Mouse (Mus musculus) intestine, embryonic 16.5 days (tissue): ENCODE data around the gene Cdc6. TPM values are rescaled to one million over a fixed set of nuclear protein-coding genes. Genes with fewer than 3 reads are reported as not detected.

Source experiments
- ATAC-seq: fragments of 200-750 bp; cut with Nextera tagmentation; 2 replicates; pipeline ENCODE4 v1.8.0; 2017; ENCODE audit warnings: moderate TSS enrichment, moderate library complexity
- H3K27ac ChIP-seq: fragments of 300-500 bp; sonication (generic); 2 replicates; pipeline ENCODE4 v1.5.1; 2014; ENCODE audit warnings: mild to moderate bottlenecking, low read length
- H3K27me3 ChIP-seq: fragments of 300-500 bp; sonication (generic); replicated peaks from 2 replicates; pipeline ENCODE4 v1.6.1; 2014; ENCODE audit warnings: low read length, control low read depth, mixed read lengths; ENCODE audit not compliant: control insufficient read depth, insufficient read depth
- H3K36me3 ChIP-seq: fragments of 300-500 bp; sonication (generic); 2 replicates; pipeline ENCODE4 v1.6.1; 2014; ENCODE audit warnings: low read length, control low read depth; ENCODE audit not compliant: control insufficient read depth, insufficient read depth
- H3K4me1 ChIP-seq: fragments of 300-500 bp; sonication (generic); 2 replicates; pipeline ENCODE4 v1.6.1; 2014; ENCODE audit warnings: low read length, control low read depth, mixed read lengths; ENCODE audit not compliant: control insufficient read depth, insufficient read depth
- H3K4me2 ChIP-seq: fragments of 300-500 bp; sonication (generic); 2 replicates; pipeline ENCODE4 v1.6.1; 2014; ENCODE audit warnings: low read depth, low read length, control low read depth
- H3K4me3 ChIP-seq: fragments of 300-500 bp; sonication (generic); 2 replicates; pipeline ENCODE4 v1.5.1; 2014; ENCODE audit warnings: mild to moderate bottlenecking, low read length
- H3K9ac ChIP-seq: fragments of 300-500 bp; sonication (generic); 2 replicates; pipeline ENCODE4 v1.6.1; 2014; ENCODE audit warnings: low read depth, low read length
- H3K9me3 ChIP-seq: fragments of 300-500 bp; sonication (generic); 2 replicates; pipeline ENCODE4 v1.6.1; 2016; ENCODE audit warnings: low read length, control low read depth; ENCODE audit not compliant: control insufficient read depth
- WGBS: fragments of 180-500 bp; shearing (Covaris S2); extraction: QIAGEN DNeasy Blood & Tissue Kit; methylation state at CpG from one replicate; pipeline ENCODE4 v1.1.7; 2014; 5-methylcytosine and 5-hydroxymethylcytosine counted together
- polyA plus RNA-seq: library from polyadenylated mRNA; unstranded; fragments of >200 nt; fragmentation: Nextera tagmentation; extraction: Ambion mirVana; gene quantifications from 2 replicates; pipeline ENCODE4 v1.2.1, GENCODE M21; 2015

Gene Cdc6
- polyA plus RNA-seq, 1 experiment from 2014 or later, result 23.0 TPM

DNA sequence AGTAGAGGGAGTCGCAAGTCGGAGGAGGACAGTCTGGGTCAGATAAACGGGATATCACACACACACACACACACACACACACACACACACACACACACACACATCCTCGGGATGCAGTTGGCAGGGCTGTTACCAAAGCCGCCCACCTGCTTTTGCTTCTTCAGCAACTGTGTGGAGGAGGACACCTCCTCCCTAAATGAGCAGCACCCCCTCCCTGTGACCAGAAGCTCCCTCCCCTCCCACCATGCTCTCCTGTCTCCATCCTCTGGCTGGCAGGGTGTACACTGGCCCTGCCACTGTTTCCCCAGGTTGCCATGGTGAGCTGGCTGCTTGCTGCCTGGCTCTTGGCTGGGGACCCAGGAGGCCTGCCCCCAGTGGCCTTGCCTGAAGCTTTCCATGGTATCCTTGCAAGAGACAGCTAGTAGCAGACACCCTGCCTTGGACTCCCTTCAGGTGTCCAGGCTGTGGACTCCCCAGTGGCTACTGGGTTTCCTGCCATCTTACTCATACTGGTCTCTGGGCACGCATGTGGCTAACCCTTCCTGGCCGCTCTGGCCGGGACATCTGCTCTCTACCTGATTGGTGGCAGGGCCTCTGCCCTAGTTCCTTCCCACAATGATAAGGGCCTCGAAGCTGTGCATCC, 59.0 kb downstream of the Cdc6 start:
- H3K4me3 ChIP-seq, result no peak overlapping the region
- peak overlapping the region; percentile 76 for H3K9ac ChIP-seq
- H3K27ac ChIP-seq, result no peak overlapping the region
- no peak for ATAC-seq
- peak overlapping the region; percentile 100 for H3K4me2 ChIP-seq
- peaks cover 96% of the 10 kb centered on the region for H3K4me1 ChIP-seq
- peaks cover 27% of the 10 kb centered on the region for H3K36me3 ChIP-seq
- 43% methylated on average over 9 of the region's 9 CpGs for WGBS
- H3K9me3 ChIP-seq, result no peaks in the 10 kb centered on the region
- no peaks in the 10 kb centered on the region for H3K27me3 ChIP-seq

DNA sequence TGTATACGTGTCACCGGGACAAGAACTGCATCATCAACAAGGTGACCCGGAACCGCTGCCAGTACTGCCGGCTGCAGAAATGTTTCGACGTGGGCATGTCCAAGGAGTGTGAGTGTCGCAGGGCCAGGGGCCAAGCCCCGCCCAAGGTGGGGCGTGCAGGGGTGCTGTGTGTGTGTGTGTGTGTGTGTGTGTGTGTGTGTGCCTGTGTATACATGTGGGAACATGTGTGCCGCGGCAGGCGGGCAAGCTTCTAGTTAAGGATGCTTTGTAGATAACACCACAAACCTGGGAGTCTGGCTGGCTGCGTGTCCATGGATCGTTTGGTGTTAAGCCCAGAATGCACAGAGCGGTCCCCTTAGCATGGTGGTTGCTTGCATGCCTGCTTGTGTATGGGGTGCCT, 60.5 kb downstream of the Cdc6 start:
- H3K27ac ChIP-seq, result peak overlapping the region; percentile 68
- 47% methylated on average over 16 of the region's 16 CpGs for WGBS
- H3K9ac ChIP-seq, result peak overlapping the region; percentile 29
- no peaks in the 10 kb centered on the region for H3K9me3 ChIP-seq
- no peaks in the 10 kb centered on the region for H3K27me3 ChIP-seq
- H3K4me1 ChIP-seq, result peaks cover 82% of the 10 kb centered on the region
- 0 out of 2 replicates have a peak overlapping the region, but pooled peaks have one; percentile 25 for H3K4me2 ChIP-seq
- no peak for ATAC-seq
- peaks cover 32% of the 10 kb centered on the region for H3K36me3 ChIP-seq
- H3K4me3 ChIP-seq, result no peak overlapping the region

GRCm38 (mm10) chr11:98968716-98969495, 61.3 kb downstream of the Cdc6 start:
- H3K36me3 ChIP-seq, result peaks cover 39% of the 10 kb centered on the region
- H3K27ac ChIP-seq, result peak overlapping the region; percentile 68
- ATAC-seq, result no peak
- peak overlapping the region; percentile 12; the same call in 1 of the 2 replicates for H3K4me3 ChIP-seq
- H3K9me3 ChIP-seq, result no peaks in the 10 kb centered on the region
- WGBS, result 20% methylated on average over 20 of the region's 20 CpGs
- peaks cover 76% of the 10 kb centered on the region for H3K4me1 ChIP-seq
- H3K9ac ChIP-seq, result peak overlapping the region; percentile 29
- no peaks in the 10 kb centered on the region for H3K27me3 ChIP-seq
- peak overlapping the region; percentile 25 for H3K4me2 ChIP-seq

GRCm38 (mm10) chr11:98969496-98969927, 61.9 kb downstream of the Cdc6 start:
- Histone ChIP-seq H3K9me3 (no peaks in the 10 kb centered on the region), H3K4me3 (no peak overlapping the region), H3K36me3 (peaks cover 41% of the 10 kb centered on the region), H3K4me1 (peaks cover 70% of the 10 kb centered on the region), H3K27ac (peak overlapping the region; percentile 51; the same call in 1 of the 2 replicates), H3K27me3 (no peaks in the 10 kb centered on the region), H3K4me2 (0 out of 2 replicates have a peak overlapping the region, but pooled peaks have one; percentile 9), H3K9ac (peak overlapping the region; percentile 48)
- WGBS, result 38% methylated on average over 17 of the region's 17 CpGs
- ATAC-seq, result no peak

GRCm38 (mm10) chr11:98970191-98970925, 62.8 kb downstream of the Cdc6 start:
- H3K9me3 ChIP-seq, result no peaks in the 10 kb centered on the region
- no peak overlapping the region for H3K4me2 ChIP-seq
- H3K4me1 ChIP-seq, result peaks cover 62% of the 10 kb centered on the region
- peak overlapping the region; percentile 51; the same call in 1 of the 2 replicates for H3K27ac ChIP-seq
- H3K27me3 ChIP-seq, result no peaks in the 10 kb centered on the region
- H3K36me3 ChIP-seq, result peaks cover 46% of the 10 kb centered on the region
- no peak for ATAC-seq
- H3K9ac ChIP-seq, result peak overlapping the region; percentile 33; the same call in 1 of the 2 replicates
- WGBS, result 71% methylated on average over 29 of the region's 29 CpGs
- no peak overlapping the region for H3K4me3 ChIP-seq

DNA sequence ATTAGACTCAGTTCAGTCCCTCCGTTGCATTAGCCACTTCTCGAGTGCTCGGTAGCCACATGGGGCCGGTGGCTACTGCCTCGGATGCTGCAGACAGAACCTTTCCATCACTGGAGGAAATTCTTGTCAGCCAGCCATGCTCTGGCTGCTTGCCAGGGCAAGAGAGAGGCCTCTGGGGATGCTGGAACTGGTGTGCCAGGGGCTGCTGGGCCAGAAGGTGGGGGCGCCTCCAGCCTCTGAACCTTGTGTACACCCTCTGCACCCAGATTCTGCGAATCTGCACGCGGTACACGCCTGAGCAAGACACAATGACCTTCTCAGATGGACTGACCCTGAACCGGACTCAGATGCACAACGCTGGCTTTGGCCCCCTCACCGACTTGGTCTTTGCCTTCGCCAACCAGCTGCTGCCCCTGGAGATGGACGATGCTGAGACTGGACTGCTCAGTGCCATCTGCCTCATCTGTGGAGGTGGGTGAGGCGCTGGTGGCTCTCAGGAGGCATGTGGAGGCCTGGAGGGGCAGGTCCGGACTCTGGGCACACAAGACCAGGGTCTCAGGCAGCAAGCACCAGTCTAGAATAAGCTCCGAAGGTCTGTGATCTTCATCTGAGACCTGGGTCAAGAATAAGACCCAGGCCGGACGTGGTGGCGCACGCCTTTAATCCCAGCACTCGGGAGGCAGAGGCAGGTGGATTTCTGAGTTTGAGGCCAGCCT, 63.9 kb downstream of the Cdc6 start:
- H3K36me3 ChIP-seq, result peaks cover 46% of the 10 kb centered on the region
- H3K9ac ChIP-seq, result peak overlapping the region; percentile 37; the same call in 1 of the 2 replicates
- H3K4me3 ChIP-seq, result no peak overlapping the region
- no peaks in the 10 kb centered on the region for H3K9me3 ChIP-seq
- 65% methylated on average over 23 of the region's 23 CpGs for WGBS
- no peak overlapping the region for H3K4me2 ChIP-seq
- H3K27me3 ChIP-seq, result no peaks in the 10 kb centered on the region
- no peak for ATAC-seq
- peaks cover 50% of the 10 kb centered on the region for H3K4me1 ChIP-seq
- H3K27ac ChIP-seq, result peak overlapping the region; percentile 31; the same call in 1 of the 2 replicates

- H3K9me3 ChIP-seq, result no peaks in the 10 kb centered on the region
- peak; percentile 40 for ATAC-seq
- no peak overlapping the region for H3K4me3 ChIP-seq
- no peaks in the 10 kb centered on the region for H3K27me3 ChIP-seq
- H3K36me3 ChIP-seq, result peaks cover 46% of the 10 kb centered on the region
- no peak overlapping the region for H3K4me2 ChIP-seq
- H3K27ac ChIP-seq, result no peak overlapping the region
- WGBS, result 48% methylated on average over 9 of the region's 9 CpGs
- H3K4me1 ChIP-seq, result peaks cover 43% of the 10 kb centered on the region
- no peak overlapping the region for H3K9ac ChIP-seq
Observed at GRCm38 (mm10) chr11:98972215-98972614, 64.6 kb downstream of the Cdc6 start.

- Histone ChIP-seq H3K4me2 (no peak overlapping the region), H3K36me3 (peaks cover 45% of the 10 kb centered on the region), H3K9ac (no peak overlapping the region), H3K4me1 (peaks cover 36% of the 10 kb centered on the region), H3K27me3 (no peaks in the 10 kb centered on the region), H3K27ac (no peak overlapping the region), H3K4me3 (no peak overlapping the region), H3K9me3 (no peaks in the 10 kb centered on the region)
- ATAC-seq, result no peak
- 89% methylated on average over 9 of the region's 9 CpGs for WGBS
Observed at GRCm38 (mm10) chr11:98972801-98973360, 65.3 kb downstream of the Cdc6 start.
